Mouse (Mus musculus) heart, embryonic 11.5 days (tissue): ENCODE results near the gene Ghrl. TPM values are rescaled to one million over a fixed set of nuclear protein-coding genes. Genes with fewer than 3 reads are reported as not detected.

ENCODE experiments used
- ATAC-seq: fragments of 200-750 bp; cut with Nextera tagmentation; replicated peaks from 2 replicates; pipeline ENCODE4 v1.8.0; 2017; ENCODE audit warnings: moderate library complexity; ENCODE audit not compliant: insufficient number of reproducible peaks, low FRiP score, low TSS enrichment
- H3K27ac ChIP-seq: fragments of 300-500 bp; sonication (generic); 2 replicates; pipeline ENCODE4 v1.5.1; 2014; ENCODE audit warnings: mild to moderate bottlenecking, low read depth, low read length
- H3K27me3 ChIP-seq: fragments of 300-500 bp; sonication (generic); 2 replicates; pipeline ENCODE4 v1.6.1; 2014; ENCODE audit warnings: mild to moderate bottlenecking, low read length, mixed read lengths; ENCODE audit not compliant: control insufficient read depth, insufficient read depth
- H3K36me3 ChIP-seq: fragments of 300-500 bp; sonication (generic); 2 replicates; pipeline ENCODE4 v1.6.1; 2014; ENCODE audit warnings: mild to moderate bottlenecking, low read length, moderate library complexity, mixed read lengths; ENCODE audit not compliant: control insufficient read depth, insufficient read depth
- H3K4me1 ChIP-seq: fragments of 300-500 bp; sonication (generic); 2 replicates; pipeline ENCODE4 v1.6.1; 2014; ENCODE audit warnings: low read length; ENCODE audit not compliant: control insufficient read depth, insufficient read depth
- H3K4me2 ChIP-seq: fragments of 300-500 bp; sonication (generic); 2 replicates; pipeline ENCODE4 v1.6.1; 2014; ENCODE audit warnings: mild to moderate bottlenecking, moderate library complexity
- H3K4me3 ChIP-seq: fragments of 300-500 bp; sonication (generic); 2 replicates; pipeline ENCODE4 v1.5.1; 2014; ENCODE audit warnings: low read depth, low read length
- H3K9ac ChIP-seq: fragments of 300-500 bp; sonication (generic); 2 replicates; pipeline ENCODE4 v1.6.1; 2014; ENCODE audit warnings: mild to moderate bottlenecking, low read depth, low read length, moderate library complexity
- H3K9me3 ChIP-seq: fragments of 300-500 bp; sonication (generic); replicated peaks from 2 replicates; pipeline ENCODE4 v1.6.1; 2016; ENCODE audit warnings: low read length; ENCODE audit not compliant: control insufficient read depth
- WGBS: fragments of 180-500 bp; shearing (Covaris S2); extraction: QIAGEN DNeasy Blood & Tissue Kit; methylation state at CpG from one replicate; pipeline ENCODE4 v1.1.7; 2014; ENCODE audit not compliant: insufficient replicate concordance; 5-methylcytosine and 5-hydroxymethylcytosine counted together
- microRNA-seq: library from miRNA; unstranded; fragments of <30 nt; microRNA quantifications from one replicate; pipeline ENCODE4, GENCODE M21; 2016; ENCODE audit warnings: borderline number of aligned reads
- polyA plus RNA-seq: library from polyadenylated mRNA; unstranded; fragments of >200 nt; fragmentation: Nextera tagmentation; extraction: Ambion mirVana; gene quantifications from 2 replicates; pipeline ENCODE4 v1.2.1, GENCODE M21; 2014

Ghrl gene
- polyA plus RNA-seq, 1 experiment from 2014 or later, result 0.69 TPM

DNA sequence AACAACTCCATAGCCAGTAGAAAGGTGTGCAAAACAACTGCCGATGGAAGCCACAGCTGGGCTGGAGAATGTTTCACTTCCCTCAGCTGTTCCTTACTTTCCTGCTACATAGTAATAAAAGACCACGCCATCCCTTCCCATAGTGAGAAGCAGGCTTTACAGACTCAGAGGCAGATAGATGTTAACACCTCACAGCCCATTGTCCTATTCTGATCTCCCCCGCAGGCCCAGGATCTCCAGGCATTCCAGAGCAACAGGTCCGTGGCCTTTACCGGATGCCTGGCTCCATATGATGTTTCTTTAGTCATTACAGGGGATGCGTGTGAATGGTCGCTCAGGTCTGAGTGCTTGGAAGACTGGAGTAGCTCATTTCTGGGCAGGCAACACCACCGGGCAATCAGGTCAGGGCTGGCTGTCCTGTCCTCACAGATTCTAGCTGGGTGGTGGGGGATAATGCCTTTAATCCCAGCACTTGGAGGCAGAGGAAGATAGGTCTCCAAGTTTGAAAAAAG lies 52.0 kb downstream of the Ghrl start:
- Histone ChIP-seq H3K27ac (peak overlapping the region; percentile 50), H3K4me2 (no peak overlapping the region), H3K4me1 (peaks cover 15% of the 10 kb centered on the region), H3K9ac (no peak overlapping the region), H3K4me3 (no peak overlapping the region), H3K27me3 (no peaks in the 10 kb centered on the region), H3K9me3 (no peaks in the 10 kb centered on the region), H3K36me3 (no peaks in the 10 kb centered on the region)
- 54% methylated on average over 8 of the region's 8 CpGs for WGBS
- ATAC-seq, result no peak

Small RNAs within 50 kb of the gene (microRNA-seq; reads per million reads assigned to microRNA genes)
- gene Mir7042, result 1.8 reads per million, percentile 23 among the genes with 10 or more reads in this experiment

Other genes with a start within 250 kb of the Ghrl start
- 2.6 and 3.1 TPM in 2 replicates for gene Il17rc, start 248.5 kb downstream of the Ghrl start, polyA plus RNA-seq
- gene Creld1, start 236.6 kb downstream of the Ghrl start, polyA plus RNA-seq, result 31.1 and 37.2 TPM in 2 replicates
- 0.23 and 0.27 TPM in 2 replicates for gene Prrt3, start 217.9 kb downstream of the Ghrl start, polyA plus RNA-seq
- 79.5 and 83.4 TPM in 2 replicates for gene Emc3, start 188.2 kb downstream of the Ghrl start, polyA plus RNA-seq
- gene Fancd2, start 188.2 kb downstream of the Ghrl start, polyA plus RNA-seq, result 11.5 and 12.6 TPM in 2 replicates
- 0.41 and 0.57 TPM in 2 replicates for gene Fancd2os, start 119.2 kb downstream of the Ghrl start, polyA plus RNA-seq
- 186 and 188 TPM in 2 replicates for gene Brk1, start 115.1 kb downstream of the Ghrl start, polyA plus RNA-seq
- gene Vhl, start 95.9 kb downstream of the Ghrl start, polyA plus RNA-seq, result 31.2 and 40.9 TPM in 2 replicates
- gene Irak2, start 81.4 kb downstream of the Ghrl start, polyA plus RNA-seq, result 6.7 and 7.2 TPM in 2 replicates
- gene Tatdn2, start 22.8 kb downstream of the Ghrl start, polyA plus RNA-seq, result 0.93 and 1.1 TPM in 2 replicates
- gene Sec13, start 20.9 kb upstream of the Ghrl start, polyA plus RNA-seq, result 246 and 266 TPM in 2 replicates